Mouse (Mus musculus): ENCODE measurements at regions not wholly inside any gene's neighbourhood (a gene's known extent, or its start where the extent isn't known, plus 50 kb on each side); places are given as distances from the start of the nearest gene placed in this dataset.

DNA sequence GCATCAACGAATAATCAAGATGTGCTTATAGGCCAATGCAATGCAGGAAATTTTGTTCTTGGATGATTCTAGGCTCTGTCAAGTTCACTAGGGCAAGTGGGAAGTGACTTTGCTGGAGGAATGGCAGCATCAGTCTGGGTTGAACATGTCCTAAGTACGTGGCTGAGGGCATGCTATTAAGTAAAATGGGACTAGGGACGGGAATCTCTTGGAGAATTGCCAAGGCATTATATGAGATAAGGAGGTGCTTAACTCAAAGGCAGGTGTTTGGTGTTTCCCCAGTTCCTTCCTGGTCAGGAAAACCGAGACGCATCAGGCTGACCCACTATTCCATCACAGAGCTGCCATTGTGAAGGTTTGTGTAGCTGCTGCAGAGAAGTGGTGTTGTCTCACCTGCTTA, 307.0 kb downstream of the Med13l start:
- H3K9me3 ChIP-seq = no peaks in the 10 kb centered on the region; the same call in 1 of the 2 replicates
- H3K4me1 ChIP-seq = 0 out of 2 replicates have a peak, but pooled peaks cover 3% of the 10 kb centered on the region
- no peak for DNase-seq (ENCODE audit: low spot score)
- no peaks in the 10 kb centered on the region for H3K36me3 ChIP-seq
- no peak overlapping the region for H3K4me3 ChIP-seq
- WGBS = 71% methylated on average over 5 of the region's 5 CpGs
- H3K27ac ChIP-seq = no peak overlapping the region
- H3K27me3 ChIP-seq (ENCODE audit: insufficient read depth, poor library complexity, severe bottlenecking) = peaks cover 3% of the 10 kb centered on the region; the same call in 1 of the 2 replicates

DNA sequence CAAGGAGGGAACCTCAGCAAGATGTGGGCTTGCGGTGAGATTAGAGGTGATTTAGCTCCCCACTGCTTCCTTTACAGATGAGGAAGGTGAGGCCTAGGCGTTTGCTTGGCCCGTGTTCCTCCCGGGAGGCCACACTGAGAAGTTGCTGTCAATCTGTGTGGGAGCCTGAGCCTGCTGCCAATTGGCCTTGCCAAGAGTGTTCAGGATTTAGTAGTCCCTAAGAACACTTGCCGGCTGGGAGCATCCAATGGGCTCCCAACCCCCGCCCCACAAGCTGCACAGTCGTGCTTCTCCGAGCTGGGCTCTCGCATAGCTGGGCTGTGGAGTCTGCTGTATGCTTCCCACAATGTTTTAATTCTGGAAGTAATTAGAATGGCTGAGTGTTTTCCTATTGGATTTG, 308.9 kb downstream of the Med13l start:
- H3K4me3 ChIP-seq = no peak overlapping the region
- H3K9me3 ChIP-seq = no peaks in the 10 kb centered on the region
- DNase-seq (ENCODE audit: low spot score) = no peak
- 79% methylated on average over 9 of the region's 9 CpGs for WGBS
- H3K27ac ChIP-seq = no peak overlapping the region
- H3K27me3 ChIP-seq (ENCODE audit: insufficient read depth, poor library complexity, severe bottlenecking) = peaks cover 11% of the 10 kb centered on the region; the same call in 1 of the 2 replicates
- H3K36me3 ChIP-seq = no peaks in the 10 kb centered on the region
- 0 out of 2 replicates have a peak, but pooled peaks cover 3% of the 10 kb centered on the region for H3K4me1 ChIP-seq

DNA sequence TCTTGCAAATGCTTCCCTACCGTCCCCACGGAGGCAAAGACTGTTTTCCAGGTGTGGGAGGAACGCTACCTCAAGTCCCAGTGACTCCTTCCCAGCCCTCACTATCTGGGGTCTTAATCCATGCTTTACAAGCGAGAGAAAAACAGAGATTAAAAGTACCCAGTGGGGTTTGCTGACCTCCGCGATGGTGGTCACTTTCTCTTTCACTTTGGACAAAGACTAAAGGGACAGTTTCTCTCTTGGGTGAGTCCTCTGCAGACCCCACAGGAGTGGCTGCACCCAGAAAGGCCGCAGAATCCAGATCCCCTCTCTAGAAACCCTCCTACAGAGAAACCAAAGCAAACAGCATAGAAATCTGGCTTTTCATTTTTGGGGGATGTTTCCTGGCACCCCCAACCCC, 313.4 kb downstream of the Med13l start:
- Histone ChIP-seq H3K4me1 (peaks cover 11% of the 10 kb centered on the region), H3K4me3 (no peak overlapping the region), H3K9me3 (no peaks in the 10 kb centered on the region), H3K36me3 (no peaks in the 10 kb centered on the region), H3K27me3 (ENCODE audit: insufficient read depth, poor library complexity, severe bottlenecking) (peaks cover 44% of the 10 kb centered on the region), H3K27ac (no peak overlapping the region)
- DNase-seq (ENCODE audit: low spot score) = no peak
- 36% methylated on average over 7 of the region's 7 CpGs for WGBS

- no peak for DNase-seq (ENCODE audit: low spot score)
- Histone ChIP-seq H3K27ac (no peak overlapping the region), H3K27me3 (ENCODE audit: insufficient read depth, poor library complexity, severe bottlenecking) (peaks cover 50% of the 10 kb centered on the region), H3K4me3 (no peak overlapping the region), H3K36me3 (no peaks in the 10 kb centered on the region), H3K9me3 (no peaks in the 10 kb centered on the region), H3K4me1 (peaks cover 11% of the 10 kb centered on the region)
- 52% methylated on average over 10 of the region's 10 CpGs for WGBS
These were observed 314.7 kb downstream of the Med13l start for GRCm38 (mm10) chr5:118875096-118875637.

DNA sequence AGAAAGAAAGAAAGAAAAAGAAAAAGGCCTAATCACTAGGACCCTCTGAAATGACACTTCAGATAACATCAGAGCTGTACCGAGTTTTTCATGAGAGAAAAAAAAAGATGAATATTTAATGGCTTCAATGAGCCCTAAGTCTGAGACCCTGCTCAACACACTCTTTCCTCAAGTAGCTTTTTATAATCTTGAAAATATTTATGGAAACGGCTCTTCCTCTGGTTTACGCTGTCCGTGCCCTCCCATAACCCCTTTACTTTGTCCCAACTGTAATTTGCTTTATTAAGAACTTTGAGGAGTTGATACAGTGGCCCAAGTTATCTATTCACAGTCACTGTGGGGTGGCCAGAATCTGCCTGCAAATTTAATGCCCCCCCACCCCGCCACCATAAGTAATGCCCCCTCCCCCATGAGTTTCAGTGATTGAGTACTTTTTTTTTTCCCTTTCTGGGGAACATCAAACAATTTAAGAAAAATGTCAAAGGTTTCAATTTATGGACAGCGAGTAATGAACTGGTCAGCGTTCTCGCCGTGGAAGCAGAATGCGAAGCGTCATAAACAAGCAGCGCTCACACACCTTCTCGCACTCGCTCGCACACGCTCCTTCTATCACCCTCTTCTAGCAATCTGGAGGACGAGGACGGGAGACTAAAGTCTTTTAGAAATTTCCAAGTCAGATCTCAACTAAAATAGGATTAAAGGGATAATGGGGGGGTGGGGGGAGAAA, 316.3 kb downstream of the Med13l start:
- Histone ChIP-seq H3K27ac (0 out of 2 replicates have a peak overlapping the region, but pooled peaks have one; percentile 37), H3K9me3 (no peaks in the 10 kb centered on the region), H3K27me3 (ENCODE audit: insufficient read depth, poor library complexity, severe bottlenecking) (peaks cover 50% of the 10 kb centered on the region), H3K4me1 (peaks cover 8% of the 10 kb centered on the region), H3K4me3 (peak overlapping the region; percentile 53), H3K36me3 (no peaks in the 10 kb centered on the region)
- 13% methylated on average over 18 of the region's 18 CpGs for WGBS
- no peak for DNase-seq (ENCODE audit: low spot score)

GRCm38 (mm10) chr5:118877313-118877669, 316.8 kb downstream of the Med13l start:
- Histone ChIP-seq H3K4me3 (peak overlapping the region; percentile 53), H3K9me3 (no peaks in the 10 kb centered on the region), H3K27ac (peak overlapping the region; percentile 37; the same call in 1 of the 2 replicates), H3K36me3 (no peaks in the 10 kb centered on the region), H3K4me1 (peaks cover 8% of the 10 kb centered on the region), H3K27me3 (ENCODE audit: insufficient read depth, poor library complexity, severe bottlenecking) (peaks cover 48% of the 10 kb centered on the region)
- no peak for DNase-seq (ENCODE audit: low spot score)
- WGBS = under 1% methylated on average over 12 of the region's 12 CpGs

DNA sequence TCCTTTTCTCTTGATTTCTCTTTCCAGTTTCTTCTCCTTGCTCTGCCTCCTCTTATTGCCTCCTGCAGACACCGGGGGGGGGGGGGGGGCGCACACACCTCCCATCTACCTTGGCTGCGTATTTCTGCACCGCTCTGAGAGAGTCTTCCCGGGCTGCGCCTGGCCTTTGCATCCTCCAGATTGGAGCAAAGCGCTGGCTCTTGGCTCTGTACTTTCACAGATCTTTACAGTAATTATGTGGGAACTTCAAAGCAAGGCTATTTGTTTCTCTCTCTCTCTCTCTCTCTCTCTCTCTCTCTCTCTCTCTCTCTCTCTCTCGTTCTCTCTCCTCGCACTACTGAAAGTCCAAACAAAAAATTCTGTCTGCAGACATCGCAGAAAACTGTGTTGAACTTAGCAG, 317.4 kb downstream of the Med13l start:
- no peak for DNase-seq (ENCODE audit: low spot score)
- H3K4me1 ChIP-seq = peaks cover 8% of the 10 kb centered on the region
- peak overlapping the region; percentile 53 for H3K4me3 ChIP-seq
- peaks cover 50% of the 10 kb centered on the region for H3K27me3 ChIP-seq (ENCODE audit: insufficient read depth, poor library complexity, severe bottlenecking)
- 0 out of 2 replicates have a peak overlapping the region, but pooled peaks have one; percentile 29 for H3K27ac ChIP-seq
- no peaks in the 10 kb centered on the region for H3K9me3 ChIP-seq
- 23% methylated on average over 10 of the region's 10 CpGs for WGBS
- H3K36me3 ChIP-seq = no peaks in the 10 kb centered on the region

DNA sequence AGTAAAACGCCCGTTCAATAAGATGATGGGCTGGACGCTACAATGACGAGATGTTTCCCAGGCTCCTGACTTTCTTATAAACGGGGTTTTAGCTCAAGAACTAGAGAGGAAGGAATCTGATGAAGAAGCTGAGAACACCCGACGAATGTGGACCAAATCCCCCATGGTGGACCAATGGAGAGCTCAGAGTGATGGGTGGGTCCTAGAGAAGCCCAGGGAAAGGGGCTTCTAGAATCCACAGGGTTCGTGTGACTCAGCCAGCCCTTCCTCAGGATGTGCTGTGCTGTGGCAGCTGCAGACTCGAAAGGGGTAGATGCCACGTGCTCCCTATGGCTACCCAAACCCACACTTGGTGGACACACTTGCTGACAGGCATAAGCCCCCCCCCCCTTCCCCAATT, 318.2 kb downstream of the Med13l start:
- no peak overlapping the region for H3K27ac ChIP-seq

GRCm38 (mm10) chr5:118879808-118880478, 319.5 kb downstream of the Med13l start:
- Histone ChIP-seq H3K4me3 (no peak overlapping the region), H3K4me1 (peaks cover 8% of the 10 kb centered on the region), H3K27me3 (ENCODE audit: insufficient read depth, poor library complexity, severe bottlenecking) (peaks cover 36% of the 10 kb centered on the region), H3K36me3 (no peaks in the 10 kb centered on the region), H3K27ac (0 out of 2 replicates have a peak overlapping the region, but pooled peaks have one; percentile 29), H3K9me3 (no peaks in the 10 kb centered on the region)
- no peak for DNase-seq (ENCODE audit: low spot score)
- 18% methylated on average over 13 of the region's 13 CpGs for WGBS

More for the DNA sequence above, 318.2 kb downstream of the Med13l start:
- Histone ChIP-seq H3K4me3 (no peak overlapping the region), H3K4me1 (peaks cover 8% of the 10 kb centered on the region), H3K9me3 (no peaks in the 10 kb centered on the region), H3K27me3 (ENCODE audit: insufficient read depth, poor library complexity, severe bottlenecking) (peaks cover 47% of the 10 kb centered on the region), H3K36me3 (no peaks in the 10 kb centered on the region)
- 51% methylated on average over 10 of the region's 10 CpGs for WGBS
- DNase-seq (ENCODE audit: low spot score) = no peak

DNA sequence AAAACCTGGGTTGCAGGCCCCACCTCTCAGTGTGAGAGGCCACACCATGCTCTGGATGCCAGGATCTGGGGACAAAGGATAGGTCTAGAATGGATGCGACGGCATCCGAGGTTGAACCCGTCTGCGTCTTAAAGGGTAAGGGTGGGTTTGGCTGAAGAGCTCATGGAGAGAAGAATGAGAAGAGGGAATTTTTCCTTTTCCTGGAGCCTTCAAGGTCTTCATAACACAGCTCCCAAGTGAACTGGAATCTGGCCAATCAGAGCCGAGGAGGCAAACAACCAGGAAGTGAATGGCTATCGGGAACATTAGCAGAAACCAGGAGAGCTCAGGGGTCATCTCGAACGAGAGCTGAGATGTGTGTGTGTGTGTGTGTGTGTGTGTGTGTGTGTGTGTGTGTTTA, 320.1 kb downstream of the Med13l start:
- no peak for DNase-seq (ENCODE audit: low spot score)
- no peaks in the 10 kb centered on the region for H3K9me3 ChIP-seq
- H3K4me1 ChIP-seq = peaks cover 8% of the 10 kb centered on the region
- WGBS = 82% methylated on average over 9 of the region's 9 CpGs
- no peak overlapping the region for H3K4me3 ChIP-seq
- H3K36me3 ChIP-seq = no peaks in the 10 kb centered on the region
- H3K27me3 ChIP-seq (ENCODE audit: insufficient read depth, poor library complexity, severe bottlenecking) = peaks cover 30% of the 10 kb centered on the region
- H3K27ac ChIP-seq = 0 out of 2 replicates have a peak overlapping the region, but pooled peaks have one; percentile 29

GRCm38 (mm10) chr5:118881886-118882285, 321.4 kb downstream of the Med13l start:
- 83% methylated on average over 8 of the region's 8 CpGs for WGBS
- Histone ChIP-seq H3K4me3 (no peak overlapping the region), H3K36me3 (no peaks in the 10 kb centered on the region), H3K9me3 (no peaks in the 10 kb centered on the region), H3K27me3 (ENCODE audit: insufficient read depth, poor library complexity, severe bottlenecking) (peaks cover 26% of the 10 kb centered on the region), H3K4me1 (peaks cover 8% of the 10 kb centered on the region), H3K27ac (no peak overlapping the region)
- no peak for DNase-seq (ENCODE audit: low spot score)

- no peak for DNase-seq (ENCODE audit: low spot score)
- Histone ChIP-seq H3K9me3 (no peaks in the 10 kb centered on the region), H3K36me3 (no peaks in the 10 kb centered on the region), H3K4me3 (no peak overlapping the region), H3K27me3 (ENCODE audit: insufficient read depth, poor library complexity, severe bottlenecking) (no peaks in the 10 kb centered on the region), H3K27ac (no peak overlapping the region), H3K4me1 (no peaks in the 10 kb centered on the region)
- 88% methylated on average over 11 of the region's 11 CpGs for WGBS
These were observed 327.7 kb downstream of the Med13l start for GRCm38 (mm10) chr5:118888131-118888530.

DNA sequence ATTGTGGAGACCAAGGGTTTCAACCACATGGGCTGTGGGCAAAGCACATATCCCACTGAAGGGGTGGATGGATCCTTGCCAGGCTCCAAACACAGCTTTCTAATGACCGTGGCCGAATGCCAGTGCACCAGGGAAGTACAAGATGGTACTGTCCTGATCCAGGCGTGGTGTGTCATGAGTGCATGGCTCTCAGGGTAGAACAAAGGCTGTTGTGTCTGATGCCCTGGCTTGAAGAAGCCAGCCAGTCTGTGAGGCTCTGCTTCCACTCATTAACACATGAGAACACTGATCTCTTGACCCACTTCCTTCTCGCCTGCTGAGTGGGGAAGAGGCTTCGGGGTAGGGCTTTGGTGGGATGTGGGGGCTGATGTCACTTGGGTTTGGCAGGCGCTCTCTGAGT, 330.7 kb downstream of the Med13l start:
- no peaks in the 10 kb centered on the region for H3K36me3 ChIP-seq
- DNase-seq (ENCODE audit: low spot score) = no peak
- H3K4me3 ChIP-seq = no peak overlapping the region
- H3K27ac ChIP-seq = no peak overlapping the region
- 66% methylated on average over 6 of the region's 6 CpGs for WGBS
- H3K4me1 ChIP-seq = no peaks in the 10 kb centered on the region
- H3K9me3 ChIP-seq = no peaks in the 10 kb centered on the region
- no peaks in the 10 kb centered on the region for H3K27me3 ChIP-seq (ENCODE audit: insufficient read depth, poor library complexity, severe bottlenecking)

All from heart, embryonic 10.5 days (tissue).